Mouse (Mus musculus): ENCODE data around the gene Slc4a11.
"Not testable (repeated sequence)": the region's sequence is repeated elsewhere in the genome, so short reads cannot be mapped to it uniquely, and the experiment has no call there.

The Slc4a11 gene

GRCm38 (mm10) chr2:130677211-130677610 lies 20.1 kb downstream of the Slc4a11 start:
- no peak for DNase-seq

- peak; percentile 88 for DNase-seq
These were observed 29.8 kb downstream of the Slc4a11 start, which contains the start of gene Itpa for GRCm38 (mm10) chr2:130667559-130667958. Gene Itpa, plus strand, starts transcription at chr2:130667610.

GRCm38 (mm10) chr2:130664102-130664701 lies 33.1 kb downstream of the Slc4a11 start, which contains the start of gene Ddrgk1:
Gene Ddrgk1, minus strand, starts transcription at chr2:130664659.
- peak; percentile 89 for DNase-seq

GRCm38 (mm10) chr2:130663342-130663741 lies 34.0 kb downstream of the Slc4a11 start:
- DNase-seq, result no peak

- no peak for DNase-seq
These were observed 38.8 kb downstream of the Slc4a11 start for GRCm38 (mm10) chr2:130658530-130658929.

GRCm38 (mm10) chr2:130657541-130657940 lies 39.8 kb downstream of the Slc4a11 start:
- no peak for DNase-seq

- DNase-seq, result no peak
These were observed 40.8 kb downstream of the Slc4a11 start for GRCm38 (mm10) chr2:130656536-130656935.

- DNase-seq, result no peak
These were observed 41.5 kb downstream of the Slc4a11 start for GRCm38 (mm10) chr2:130655660-130656339.

GRCm38 (mm10) chr2:130653760-130654159 lies 43.6 kb downstream of the Slc4a11 start:
- DNase-seq, result no peak

- DNase-seq, result no peak
These were observed 44.0 kb downstream of the Slc4a11 start for GRCm38 (mm10) chr2:130653303-130653702.

- DNase-seq, result not testable (repeated sequence)
These were observed 48.3 kb downstream of the Slc4a11 start for GRCm38 (mm10) chr2:130649028-130649427.

- DNase-seq, result no peak
These were observed 52.1 kb downstream of the Slc4a11 start for GRCm38 (mm10) chr2:130645198-130645597.

- DNase-seq, result peak; percentile 94
These were observed 54.5 kb downstream of the Slc4a11 start, which contains the start of gene Lzts3 for GRCm38 (mm10) chr2:130642684-130643369. Gene Lzts3, minus strand, starts transcription at chr2:130642803.

GRCm38 (mm10) chr2:130642197-130642660 lies 55.1 kb downstream of the Slc4a11 start:
- no peak for DNase-seq

GRCm38 (mm10) chr2:130641351-130642025 lies 55.8 kb downstream of the Slc4a11 start:
- no peak for DNase-seq

- DNase-seq, result no peak
These were observed 58.0 kb downstream of the Slc4a11 start for GRCm38 (mm10) chr2:130639276-130639675.

- DNase-seq, result no peak
These were observed 59.2 kb downstream of the Slc4a11 start for GRCm38 (mm10) chr2:130638101-130638611.

GRCm38 (mm10) chr2:130635847-130636246 lies 61.5 kb downstream of the Slc4a11 start:
- DNase-seq, result peak; percentile 86

GRCm38 (mm10) chr2:130634739-130635411 lies 62.4 kb downstream of the Slc4a11 start:
- peak; percentile 44 for DNase-seq
